Mouse (Mus musculus): Measurements from ENCODE around the gene Nppb.

The Nppb gene

GRCm38 (mm10) chr4:147985205-147986132 lies at the start of gene Nppb:
Nppb (plus strand) TSS chr4:147985788.
- DNase-seq (ENCODE audit: low spot score in 2 of 2) = no peak

- no peak for DNase-seq (ENCODE audit: low spot score in 2 of 2)
Observed at GRCm38 (mm10) chr4:147935904-147936303, 49.7 kb upstream of the Nppb start.

GRCm38 (mm10) chr4:147936331-147936954 lies 49.1 kb upstream of the Nppb start, which contains the start of gene Plod1:
Plod1 (minus strand) TSS chr4:147936767.
- peak; percentile 49 to 61 for DNase-seq (ENCODE audit: low spot score in 2 of 2)

GRCm38 (mm10) chr4:147937021-147937420 lies 48.6 kb upstream of the Nppb start:
- no peak for DNase-seq (ENCODE audit: low spot score in 2 of 2)

- no peak for DNase-seq (ENCODE audit: low spot score in 2 of 2)
Observed at GRCm38 (mm10) chr4:147937486-147937885, 48.1 kb upstream of the Nppb start.

GRCm38 (mm10) chr4:147938148-147939096 lies 47.2 kb upstream of the Nppb start:
- DNase-seq (ENCODE audit: low spot score in 2 of 2) = no peak

GRCm38 (mm10) chr4:147940111-147940510 lies 45.5 kb upstream of the Nppb start:
- DNase-seq (ENCODE audit: low spot score in 2 of 2) = no peak

GRCm38 (mm10) chr4:147940576-147941044 lies 45.0 kb upstream of the Nppb start, which contains the start of gene 2510039O18Rik:
2510039O18Rik (plus strand) TSS chr4:147940895.
- peak; percentile 72 to 82 for DNase-seq (ENCODE audit: low spot score in 2 of 2)

- peak; percentile 21 to 50 for DNase-seq (ENCODE audit: low spot score in 2 of 2)
Observed at GRCm38 (mm10) chr4:147941045-147942020, 44.3 kb upstream of the Nppb start.

- no peak for DNase-seq (ENCODE audit: low spot score in 2 of 2)
Observed at GRCm38 (mm10) chr4:147943005-147943404, 42.6 kb upstream of the Nppb start.

- DNase-seq (ENCODE audit: low spot score in 2 of 2) = no peak
Observed at GRCm38 (mm10) chr4:147947511-147947910, 38.1 kb upstream of the Nppb start.

GRCm38 (mm10) chr4:147953590-147953989 lies 32.0 kb upstream of the Nppb start:
- DNase-seq (ENCODE audit: low spot score in 2 of 2) = no peak

GRCm38 (mm10) chr4:147957141-147957540 lies 28.4 kb upstream of the Nppb start:
- DNase-seq (ENCODE audit: low spot score in 2 of 2) = no peak

- DNase-seq (ENCODE audit: low spot score in 2 of 2) = peak in 1 of 2 experiments; percentile 31
Observed at GRCm38 (mm10) chr4:147959881-147960831, 25.4 kb upstream of the Nppb start.

GRCm38 (mm10) chr4:147962781-147963180 lies 22.8 kb upstream of the Nppb start:
- DNase-seq (ENCODE audit: low spot score in 2 of 2) = no peak

- DNase-seq (ENCODE audit: low spot score in 2 of 2) = no peak
Observed at GRCm38 (mm10) chr4:147963623-147964022, 22.0 kb upstream of the Nppb start.

GRCm38 (mm10) chr4:147965712-147966111 lies 19.9 kb upstream of the Nppb start:
- no peak for DNase-seq (ENCODE audit: low spot score in 2 of 2)

- no peak for DNase-seq (ENCODE audit: low spot score in 2 of 2)
Observed at GRCm38 (mm10) chr4:147968816-147969215, 16.8 kb upstream of the Nppb start.

GRCm38 (mm10) chr4:147969337-147969736 lies 16.3 kb upstream of the Nppb start:
- DNase-seq (ENCODE audit: low spot score in 2 of 2) = no peak

All from spleen, postnatal 14 days (tissue).